Mouse (Mus musculus) layer of hippocampus, adult 6 months (tissue): Measurements from ENCODE around the gene Hepacam. TPM values are rescaled to one million over a fixed set of nuclear protein-coding genes. Genes with fewer than 3 reads are reported as not detected.

ENCODE experiments used
- long read RNA-seq, 2 experiments: library from polyadenylated mRNA; unstranded; transcript quantifications; one replicate each; pipeline ENCODE4 v2.0.0; 2019 to 2020
- polyA plus RNA-seq: library from polyadenylated mRNA; unstranded; fragments of <200 nt; fragmentation: Nextera tagmentation; gene quantifications from 2 replicates; pipeline ENCODE4 v1.2.3, GENCODE M21; 2021

The Hepacam gene
- polyA plus RNA-seq: 62.2 and 76.4 TPM in 2 replicates
- long read RNA-seq, experiment 1, transcript Hepacam-201 (7 exons, 3,347 nt): major isoform, 56 of 78 reads
- long read RNA-seq, experiment 1, partial matches to known transcripts: 6 of 78 reads
- long read RNA-seq, experiment 1, other reads (novel, unspliced or antisense): 16 of 78 reads
- long read RNA-seq, experiment 2, transcript Hepacam-201 (7 exons, 3,347 nt): major isoform, 208 of 237 reads
- long read RNA-seq, experiment 2, partial matches to known transcripts: 6 of 237 reads
- long read RNA-seq, experiment 2, other reads (novel, unspliced or antisense): 23 of 237 reads

DNA sequence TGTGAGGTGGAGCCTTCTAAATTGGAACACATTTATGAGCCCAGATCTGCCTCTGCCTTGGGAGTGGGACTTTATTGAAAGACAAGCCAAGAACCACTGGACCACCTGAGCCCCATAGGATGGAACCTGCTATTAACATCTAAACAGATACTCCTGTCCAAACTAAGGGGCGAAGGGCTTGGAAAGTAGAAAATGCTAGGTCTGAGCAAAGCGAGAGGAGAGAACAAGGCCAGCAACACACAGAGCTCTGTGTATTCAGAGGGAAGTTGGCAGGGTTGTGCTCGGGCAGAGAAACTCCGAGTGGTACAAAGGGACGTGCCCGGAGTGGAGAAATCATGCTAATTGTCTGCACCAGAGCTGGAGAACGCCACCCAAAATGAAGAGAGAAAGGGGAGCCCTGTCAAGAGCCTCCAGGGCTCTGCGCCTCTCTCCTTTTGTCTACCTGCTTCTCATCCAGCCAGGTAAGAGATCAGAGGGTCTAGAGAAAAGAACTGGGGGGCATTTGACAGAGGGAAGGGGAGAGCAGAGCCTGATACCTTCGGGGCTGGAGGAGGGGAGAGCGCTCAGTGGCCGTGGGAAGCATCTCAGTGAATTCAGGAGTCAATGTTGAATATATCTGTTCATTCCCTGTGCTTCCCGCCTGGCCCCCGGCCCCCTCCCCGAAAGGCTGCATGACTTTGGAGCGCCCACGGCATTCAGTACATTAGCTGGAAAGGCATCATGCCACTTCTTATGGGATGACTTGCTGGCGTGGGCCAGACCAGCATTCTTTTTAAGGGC lies at the start of gene Hepacam:
TSS of gene Hepacam (plus strand) at position 51 of the 780 bp plus-strand sequence.

DNA sequence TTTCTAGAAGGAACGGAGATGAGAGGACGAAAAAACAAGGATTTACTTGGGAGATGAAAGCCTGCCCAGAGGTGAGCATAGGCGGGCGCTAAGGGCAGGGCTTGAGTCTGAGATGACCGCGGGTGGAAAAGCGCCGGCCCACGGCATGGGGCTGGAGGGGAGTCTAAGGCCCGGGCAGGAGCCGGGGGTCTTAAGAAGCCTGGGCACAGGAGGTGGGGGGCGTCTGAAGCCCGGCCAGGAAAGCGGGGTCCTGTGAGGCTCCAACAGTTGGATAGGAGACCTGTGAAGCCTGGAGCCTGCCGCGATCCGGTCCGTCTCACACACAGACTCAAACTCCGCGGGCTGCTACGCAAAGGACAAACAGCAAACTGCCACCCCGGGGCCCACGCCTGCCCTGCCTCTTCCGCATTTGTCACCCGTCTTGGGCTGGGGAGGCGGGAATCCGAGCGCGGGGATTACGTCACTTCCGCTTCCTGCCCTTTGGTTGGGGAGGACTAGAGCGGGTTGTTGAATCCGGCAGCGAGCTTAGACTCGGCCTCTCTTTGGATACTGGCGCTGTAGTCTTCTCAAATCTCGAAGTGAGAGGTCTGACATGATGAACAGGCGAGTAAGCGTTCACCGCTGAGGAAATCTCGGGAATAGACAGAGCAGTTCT lies 19.0 kb upstream of the Hepacam start, which contains the start of gene Ccdc15:
TSS of gene Ccdc15 (minus strand) at position 445 of the 655 bp plus-strand sequence.

DNA sequence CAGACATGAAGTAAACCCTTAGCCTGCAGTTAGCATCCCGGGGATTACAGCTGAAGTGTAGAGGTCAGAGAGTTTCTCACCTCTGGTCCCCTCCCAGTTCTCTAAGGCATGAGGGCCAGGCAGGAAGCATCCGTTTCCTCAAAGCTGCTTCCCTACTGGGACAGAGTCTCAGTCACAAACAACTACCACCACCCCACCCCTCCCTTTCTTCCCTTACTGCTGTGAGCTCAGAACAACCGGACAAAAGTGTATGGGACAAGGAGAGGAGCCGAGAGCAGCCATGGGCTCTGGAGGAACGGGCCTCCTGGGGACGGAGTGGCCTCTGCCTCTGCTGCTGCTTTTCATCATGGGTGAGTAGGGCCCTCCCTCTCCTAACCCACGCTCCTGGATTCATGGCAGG lies 34.7 kb downstream of the Hepacam start, which contains the start of gene Robo4:
TSS of gene Robo4 (plus strand) at position 96 of the 400 bp plus-strand sequence.

DNA sequence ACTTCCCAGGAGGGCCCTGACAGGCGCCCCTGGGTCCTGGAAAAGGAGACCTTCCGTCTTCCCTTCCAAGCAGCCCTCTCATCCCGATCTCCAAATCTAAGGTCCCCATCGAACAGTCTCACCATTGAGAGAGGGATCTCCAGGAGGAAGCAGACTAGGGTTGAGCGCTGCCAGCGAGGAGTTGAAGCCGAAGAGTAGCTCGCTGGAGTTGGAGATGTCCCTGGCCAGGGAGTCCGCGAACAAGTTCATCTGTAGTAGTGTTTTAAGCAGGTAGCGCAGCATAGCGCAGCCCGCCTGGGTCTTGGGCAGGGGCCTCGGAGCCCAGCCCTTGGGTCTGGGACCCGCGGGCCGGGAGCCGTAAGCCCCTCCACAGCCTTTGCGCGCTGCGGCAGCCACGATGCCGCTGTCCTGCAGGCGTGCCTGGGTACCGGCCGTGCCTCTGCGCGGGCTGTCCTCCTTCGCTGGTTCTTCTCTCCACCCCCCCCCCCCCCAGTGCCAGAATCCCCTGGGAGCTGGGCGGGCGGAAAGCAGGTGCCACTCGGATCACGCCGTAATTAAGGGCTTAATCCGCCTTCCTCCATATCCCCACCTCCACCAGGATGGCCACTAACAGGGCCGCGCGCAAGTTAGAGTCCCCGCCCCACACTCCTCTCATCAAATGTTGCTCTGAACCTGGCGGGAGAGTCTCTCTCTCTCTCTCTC lies 65.7 kb downstream of the Hepacam start, which contains the start of gene Robo3:
TSS of gene Robo3 (minus strand) at position 527 of the 702 bp plus-strand sequence.

Other genes starting within 250 kb of the Hepacam start
- gene Pknox2, start 219.9 kb upstream of the Hepacam start, polyA plus RNA-seq: 7.7 and 10.0 TPM in 2 replicates
- gene Tmem218, start 159.1 kb upstream of the Hepacam start, polyA plus RNA-seq: 11.9 and 14.3 TPM in 2 replicates
- 0.89 and 4.8 TPM in 2 replicates for gene Slc37a2, start 111.6 kb upstream of the Hepacam start, polyA plus RNA-seq
- 1.0 and 1.3 TPM in 2 replicates for gene Ccdc15, start 18.9 kb upstream of the Hepacam start, polyA plus RNA-seq
- gene Robo4, start 34.5 kb downstream of the Hepacam start, polyA plus RNA-seq: 0.94 and 1.8 TPM in 2 replicates
- gene Robo3, start 65.9 kb downstream of the Hepacam start, polyA plus RNA-seq: 0.30 and 0.49 TPM in 2 replicates
- gene Msantd2, start 122.0 kb downstream of the Hepacam start, polyA plus RNA-seq: 1.7 and 2.8 TPM in 2 replicates
- gene Esam, start 160.7 kb downstream of the Hepacam start, polyA plus RNA-seq: 17.9 and 24.5 TPM in 2 replicates
- gene Vsig2, start 171.9 kb downstream of the Hepacam start, polyA plus RNA-seq: 1.1 and 1.3 TPM in 2 replicates
- 108 and 127 TPM in 2 replicates for gene Nrgn, start 185.6 kb downstream of the Hepacam start, polyA plus RNA-seq
- 13.2 and 14.7 TPM in 2 replicates for gene Siae, start 188.3 kb downstream of the Hepacam start, polyA plus RNA-seq
- 8.1 and 9.8 TPM in 2 replicates for gene Spa17, start 246.4 kb downstream of the Hepacam start, polyA plus RNA-seq